Mouse (Mus musculus): ENCODE data around the gene Klrb1f. TPM values are rescaled to one million over a fixed set of nuclear protein-coding genes. Genes with fewer than 3 reads are reported as not detected.
"Not testable (repeated sequence)": the region's sequence is repeated elsewhere in the genome, so short reads cannot be mapped to it uniquely, and the experiment has no call there.

Gene Klrb1f
- total RNA-seq, 2 experiments from 2014 or later: 0.16 TPM; not detected in 1

DNA sequence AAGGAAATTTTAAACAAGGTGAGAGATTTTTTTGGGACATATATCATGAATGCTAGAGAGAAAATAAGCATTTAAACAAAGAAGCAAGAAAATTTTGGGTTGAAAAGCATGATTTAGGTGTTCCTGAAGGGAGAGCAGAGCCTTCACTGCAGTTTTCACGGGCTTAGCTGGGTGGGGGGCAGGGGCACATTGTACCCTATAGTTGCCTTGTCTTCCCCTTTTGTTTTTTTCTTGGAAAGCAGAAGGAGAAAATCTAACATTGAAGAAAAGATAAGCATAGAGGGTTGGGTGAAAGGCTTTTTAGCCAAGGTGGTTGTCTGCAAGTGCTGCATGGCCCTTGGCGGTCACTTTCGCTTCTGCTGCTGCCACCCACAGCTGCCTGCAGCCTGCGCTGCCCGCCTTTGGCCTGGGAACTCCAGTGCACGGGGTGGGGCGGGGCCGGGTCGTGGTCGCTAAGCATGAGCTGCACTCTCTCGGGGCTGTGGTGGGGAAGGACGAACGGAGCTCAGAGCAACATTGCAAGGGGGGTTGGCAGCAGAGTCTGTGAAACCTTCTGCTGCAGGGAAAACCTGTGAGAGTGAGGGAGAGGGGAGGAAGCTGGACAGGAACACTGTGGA, 3.3 kb downstream of the Klrb1f start:
- peak; percentile 16 to 38 for DNase-seq (ENCODE audit: low spot score in 2 of 2)

DNA sequence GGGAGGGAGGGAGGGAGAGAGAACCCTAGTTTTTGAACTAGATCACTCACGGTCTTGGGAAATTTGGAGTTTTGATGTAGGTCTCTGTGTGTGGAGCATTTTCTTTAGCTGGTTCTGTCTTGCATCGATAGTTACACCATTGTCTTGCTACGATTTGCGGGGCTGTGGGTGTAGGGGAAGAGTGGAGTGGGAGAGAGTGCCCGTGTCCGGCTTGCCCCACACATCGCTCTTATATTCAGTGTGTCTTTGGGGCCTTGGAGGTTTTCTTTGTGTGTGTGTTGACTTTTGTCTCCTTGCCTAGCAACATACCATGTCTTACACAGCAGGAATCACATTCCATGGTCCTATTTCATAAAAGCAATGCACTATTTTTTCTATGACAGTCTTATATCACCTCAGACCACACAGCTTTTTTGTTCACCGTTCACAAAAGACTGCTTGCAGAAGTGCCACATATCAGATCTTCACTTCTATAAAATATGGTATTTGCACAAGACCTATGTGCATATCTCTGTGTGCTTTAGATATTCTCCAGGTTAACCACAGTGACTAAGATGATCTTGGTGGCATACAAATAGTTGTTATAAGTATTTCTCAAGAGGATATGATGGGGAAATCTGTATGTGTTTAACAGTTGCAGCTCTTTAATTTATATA, 4.0 kb downstream of the Klrb1f start:
- no peak for DNase-seq (ENCODE audit: low spot score in 2 of 2)

DNA sequence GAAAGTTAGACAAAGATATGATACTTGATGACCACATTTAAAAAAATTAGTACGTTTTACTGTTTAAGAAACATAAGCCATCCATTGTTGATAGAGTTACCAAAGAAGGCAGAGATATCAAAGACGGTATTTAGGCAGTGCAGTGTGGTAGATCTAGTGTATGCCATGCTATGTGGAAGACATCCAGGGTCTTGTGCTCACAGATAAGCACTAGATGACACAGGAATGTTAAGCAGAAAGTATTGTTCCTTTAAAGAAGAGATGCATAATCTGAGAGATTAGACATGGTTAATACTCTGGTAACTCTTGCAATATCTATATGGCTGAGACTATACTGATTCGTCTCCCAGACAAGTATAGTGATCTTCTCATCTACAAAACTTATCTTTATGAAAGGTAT, 5.4 kb downstream of the Klrb1f start:
- DNase-seq (ENCODE audit: low spot score in 2 of 2): no peak

DNA sequence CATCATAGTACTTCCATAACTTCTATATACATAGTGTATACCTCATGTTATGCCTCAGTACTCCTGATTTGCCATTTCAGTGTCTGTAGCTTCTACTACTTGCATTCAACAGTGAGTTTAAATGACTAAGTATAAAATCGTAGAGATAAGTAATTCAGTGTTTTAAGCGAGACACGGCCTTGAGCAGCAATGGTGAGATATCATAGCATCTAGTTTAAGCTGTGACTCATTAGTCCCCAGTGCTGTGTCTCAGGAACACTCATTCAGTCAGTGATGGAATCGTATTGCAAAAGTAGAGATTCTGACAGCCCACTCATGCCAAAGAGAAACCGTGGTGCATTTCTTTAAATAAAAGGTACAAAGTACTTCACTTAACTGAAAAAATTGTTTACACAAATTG, 6.0 kb downstream of the Klrb1f start:
- no peak for DNase-seq (ENCODE audit: low spot score in 2 of 2)

DNA sequence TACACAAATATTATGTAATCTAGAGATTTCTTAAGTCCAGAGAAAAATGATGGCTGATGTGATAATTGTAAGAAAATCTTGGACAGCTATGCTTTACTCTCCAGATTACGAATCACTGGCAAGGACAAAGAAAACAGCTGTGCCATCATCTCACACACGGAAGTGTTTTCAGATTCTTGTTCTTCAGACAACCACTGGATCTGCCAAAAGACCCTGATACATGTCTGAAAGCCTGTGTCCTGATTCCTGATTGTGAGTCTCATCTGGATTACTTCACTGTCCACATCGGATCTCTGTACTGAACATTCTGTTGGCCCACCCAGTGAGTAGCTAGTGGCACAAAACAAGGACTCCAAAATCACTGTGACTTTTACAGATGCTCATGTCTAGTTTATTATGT, 10.5 kb downstream of the Klrb1f start:
- DNase-seq (ENCODE audit: low spot score in 2 of 2): no peak

DNA sequence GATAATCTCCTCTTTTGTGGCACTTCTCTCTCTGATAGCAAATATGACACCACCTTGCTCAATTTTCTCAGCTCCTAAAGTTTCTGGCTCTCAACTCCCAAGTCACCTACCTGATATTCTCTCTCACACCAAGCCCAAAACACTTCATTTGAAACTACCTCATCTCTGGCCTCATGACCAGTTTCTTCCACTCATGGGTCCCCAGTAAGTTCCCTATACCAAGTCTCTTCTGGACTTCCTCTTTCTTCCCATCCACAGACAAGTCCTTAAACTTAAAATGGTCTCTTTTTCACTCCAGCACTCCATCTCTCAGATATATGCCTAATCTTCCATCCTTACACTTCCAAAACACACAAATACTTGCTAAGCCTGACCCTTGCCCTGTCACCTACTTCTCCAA, 12.3 kb downstream of the Klrb1f start:
- no peak for DNase-seq (ENCODE audit: low spot score in 2 of 2)

DNA sequence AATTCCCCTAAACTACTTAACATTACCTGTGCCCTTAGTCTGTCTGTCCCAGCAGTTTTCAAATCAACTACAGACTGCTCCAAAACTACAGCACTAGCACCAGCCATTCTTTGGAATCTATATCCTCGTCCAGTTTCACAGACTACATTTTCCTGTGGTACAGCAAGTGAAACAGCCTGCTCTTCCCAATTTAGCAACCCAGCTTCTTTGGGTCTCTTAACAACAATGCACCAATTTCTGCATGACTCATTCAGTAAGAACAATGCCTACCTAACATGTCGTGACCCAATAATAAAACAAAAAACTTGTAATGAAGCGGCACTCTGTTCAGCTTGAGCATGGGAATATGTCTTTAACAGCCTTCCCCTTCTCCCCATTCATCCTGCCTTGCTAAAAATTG, 19.7 kb downstream of the Klrb1f start:
- no peak for DNase-seq (ENCODE audit: low spot score in 2 of 2)

DNA sequence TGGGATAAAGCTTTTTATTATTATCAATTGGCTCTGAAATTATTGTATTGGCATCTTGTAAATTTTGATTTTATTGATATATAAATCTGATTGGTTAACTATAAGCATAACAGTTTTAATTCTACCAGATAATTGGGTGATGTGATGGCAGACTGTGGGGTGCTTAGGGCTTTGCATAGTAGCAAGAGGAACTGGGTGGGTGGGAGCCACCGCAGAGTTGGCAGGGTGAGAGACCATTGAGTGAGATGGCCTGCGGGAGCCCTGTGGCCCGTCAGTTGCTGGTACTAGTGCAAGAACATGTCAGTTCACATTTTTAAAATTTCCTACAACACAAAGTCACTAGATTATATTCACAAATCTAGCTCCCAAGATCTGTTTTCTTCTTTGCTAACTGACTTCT, 20.2 kb downstream of the Klrb1f start:
- DNase-seq (ENCODE audit: low spot score in 2 of 2): no peak

DNA sequence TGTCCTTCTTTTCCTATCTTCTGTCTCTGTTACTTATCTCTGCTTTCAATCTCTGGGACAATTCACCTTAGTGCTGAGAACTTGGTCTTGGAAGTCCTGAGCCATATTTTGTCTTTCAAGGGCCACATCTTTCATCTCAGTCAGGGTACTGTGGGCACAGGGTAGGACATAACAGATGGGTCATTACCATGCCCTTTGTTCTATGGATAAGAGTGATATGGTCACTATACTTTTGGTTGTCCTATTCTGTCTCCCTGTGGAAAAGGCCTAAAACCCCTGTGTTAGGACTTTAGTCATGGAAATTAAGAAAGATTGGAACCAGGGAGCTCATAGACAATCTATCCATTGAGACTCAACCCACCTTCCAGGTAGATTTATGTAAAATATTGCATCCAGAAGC, 20.8 kb downstream of the Klrb1f start:
- no peak for DNase-seq (ENCODE audit: low spot score in 2 of 2)

DNA sequence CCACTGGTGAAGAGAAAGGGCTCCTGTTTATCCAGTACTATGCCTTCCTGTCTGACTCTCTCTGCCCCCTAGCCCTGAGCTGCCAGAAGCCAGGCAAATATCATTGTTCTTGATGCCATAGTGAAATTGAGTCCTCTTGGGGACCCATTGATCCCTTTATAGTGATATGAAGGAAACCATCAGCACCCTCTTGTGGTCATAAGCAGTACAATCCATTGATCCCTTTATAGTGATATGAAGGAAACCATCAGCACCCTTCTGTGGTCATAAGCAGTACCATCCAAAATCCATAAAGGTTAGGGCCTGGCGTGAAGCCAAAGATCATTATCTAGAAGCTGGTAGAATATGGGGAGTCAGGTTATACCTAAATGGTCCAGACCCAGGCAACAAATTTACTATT, 21.3 kb downstream of the Klrb1f start:
- peak; percentile 17 to 25 for DNase-seq (ENCODE audit: low spot score in 2 of 2)

DNA sequence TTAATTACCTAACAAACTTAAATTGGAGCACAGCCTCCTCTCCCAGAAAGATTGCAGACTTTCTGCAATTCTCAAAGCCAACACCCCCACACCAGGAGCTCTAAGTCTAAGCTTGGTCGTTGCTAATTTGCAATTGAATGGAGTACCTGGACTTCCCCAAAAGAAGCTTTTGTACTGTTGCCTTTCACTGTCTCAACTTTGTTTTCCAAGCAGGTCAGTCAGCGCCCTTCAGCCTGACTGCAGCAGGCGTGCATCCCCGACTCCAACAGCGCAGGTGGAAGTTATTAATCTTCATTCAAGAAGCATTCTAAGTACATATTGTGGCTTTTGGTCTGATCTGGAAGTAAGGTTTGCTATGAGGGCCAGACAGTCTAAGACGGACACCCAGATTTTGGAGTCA, 39.4 kb downstream of the Klrb1f start:
- DNase-seq (ENCODE audit: low spot score in 2 of 2): no peak

DNA sequence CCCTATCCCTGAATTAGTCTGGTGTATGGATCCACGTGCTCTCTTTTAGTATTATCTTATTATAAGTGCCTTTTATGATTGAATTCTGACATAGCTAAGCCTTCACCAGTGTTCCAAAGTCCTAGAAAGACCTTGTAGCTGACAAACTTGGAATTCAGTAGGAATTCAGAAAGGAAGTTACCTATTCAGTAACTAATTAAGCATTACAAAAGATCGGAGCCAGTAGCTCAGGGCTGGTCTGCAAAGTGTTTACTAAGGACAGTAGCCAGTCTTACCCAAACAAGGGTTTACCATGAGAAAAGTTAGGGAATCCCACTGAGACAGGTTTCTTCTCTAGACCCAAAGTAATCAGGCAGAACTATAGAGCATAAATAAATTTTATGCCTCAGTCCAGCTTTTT, 40.3 kb downstream of the Klrb1f start:
- not testable (repeated sequence) for DNase-seq (ENCODE audit: low spot score in 2 of 2)

DNA sequence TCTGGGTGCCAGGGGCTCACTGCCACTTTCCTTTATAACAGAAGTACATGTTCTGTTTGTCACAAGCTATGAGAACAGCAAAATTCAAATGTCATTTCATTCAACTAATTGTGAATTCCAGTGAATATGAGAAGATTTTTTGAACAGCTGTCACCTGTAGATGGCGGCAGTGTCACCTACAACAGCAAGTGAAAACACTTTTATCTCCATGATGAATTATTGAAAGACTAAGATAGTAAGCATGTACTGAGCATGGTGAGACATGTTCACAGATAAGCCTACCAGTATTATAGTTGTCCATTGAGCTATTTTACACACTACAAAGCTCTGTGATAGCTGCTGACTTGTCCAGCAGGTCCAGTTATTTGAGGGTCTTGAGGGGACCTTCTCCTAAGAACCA, 42.5 kb downstream of the Klrb1f start:
- no peak for DNase-seq (ENCODE audit: low spot score in 2 of 2)

DNA sequence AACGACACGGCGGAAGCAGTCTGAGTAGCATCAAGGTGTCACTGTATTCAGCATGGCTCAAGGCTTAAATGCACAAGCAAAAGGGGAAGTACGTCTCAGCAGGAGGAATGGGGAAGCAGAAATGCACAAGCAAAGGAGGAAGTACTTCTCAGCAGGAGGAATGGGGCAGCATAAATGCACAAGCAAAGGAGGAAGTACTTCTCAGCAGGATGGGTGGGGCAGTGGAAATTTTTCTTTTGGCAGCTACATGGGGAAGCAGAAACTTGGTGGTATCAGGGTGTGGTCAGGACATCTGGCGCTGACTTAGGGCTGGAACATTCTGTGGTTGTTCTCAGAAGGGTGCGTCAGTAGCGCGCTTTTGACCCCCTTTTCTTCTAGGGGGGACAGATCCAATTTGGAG, 42.9 kb downstream of the Klrb1f start:
- not testable (repeated sequence) for DNase-seq (ENCODE audit: low spot score in 2 of 2)

DNA sequence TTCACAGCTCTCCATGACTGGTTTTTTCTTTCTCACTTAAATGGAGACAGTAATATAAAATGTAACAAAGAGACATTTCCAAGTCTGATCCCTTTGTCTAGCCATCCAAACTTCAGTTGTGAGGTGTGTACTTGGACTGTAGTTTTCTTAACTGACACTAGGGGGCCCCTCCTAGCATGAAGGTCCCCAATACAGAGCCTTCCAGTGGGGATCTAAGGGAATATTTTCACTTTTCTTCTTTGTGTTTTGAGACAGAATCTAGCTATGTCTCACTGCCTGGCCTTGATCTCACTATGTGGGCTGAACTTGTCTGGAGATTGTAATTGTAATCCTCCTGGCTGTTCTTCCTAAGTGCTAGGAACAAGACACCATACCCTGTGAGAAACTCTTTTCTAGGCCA, 49.5 kb downstream of the Klrb1f start:
- no peak for DNase-seq (ENCODE audit: low spot score in 2 of 2)

DNA sequence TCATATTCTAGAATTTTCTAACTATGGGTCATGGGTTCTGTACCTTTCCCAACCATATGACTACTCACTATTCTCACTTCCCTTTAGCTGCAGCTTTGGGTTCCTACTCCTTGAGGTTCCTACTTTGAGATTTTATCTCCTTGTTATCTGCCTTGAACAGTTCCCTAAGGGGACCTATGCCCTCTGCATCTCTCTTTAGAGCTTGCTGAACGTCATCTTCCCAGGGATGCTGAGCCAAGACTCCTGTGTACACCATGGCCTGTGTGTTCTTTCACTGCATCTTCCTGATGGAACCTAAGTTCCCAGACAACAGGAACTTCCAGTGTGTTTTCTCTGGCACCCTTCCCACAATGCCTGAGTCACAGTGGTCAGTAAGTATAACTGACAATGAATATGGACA, 52.2 kb downstream of the Klrb1f start:
- DNase-seq (ENCODE audit: low spot score in 2 of 2): peak; percentile 23 to 28

DNA sequence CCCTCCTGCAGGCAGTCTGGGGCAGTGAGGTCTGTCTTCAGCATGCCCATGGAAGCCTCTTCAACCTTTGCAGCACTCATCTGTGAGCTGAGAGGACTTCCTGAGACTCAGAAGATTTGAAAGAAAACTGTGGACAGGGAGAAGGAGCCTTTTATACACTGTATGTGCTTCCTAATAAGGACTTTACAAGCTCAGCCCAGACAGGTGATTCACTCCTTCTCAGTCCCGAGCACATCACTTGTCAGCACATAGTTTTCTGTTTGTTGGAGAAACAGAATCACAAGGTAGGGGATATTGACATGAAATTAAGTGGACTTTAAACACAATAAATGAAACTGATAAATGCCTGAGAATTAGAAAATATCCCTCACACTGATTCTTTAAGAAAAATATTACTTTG, 55.1 kb downstream of the Klrb1f start, which contains the start of gene Clec2e:
TSS of gene Clec2e (minus strand) at position 120 of the 400 bp plus-strand sequence.
- DNase-seq (ENCODE audit: low spot score in 2 of 2): not testable (repeated sequence)

DNA sequence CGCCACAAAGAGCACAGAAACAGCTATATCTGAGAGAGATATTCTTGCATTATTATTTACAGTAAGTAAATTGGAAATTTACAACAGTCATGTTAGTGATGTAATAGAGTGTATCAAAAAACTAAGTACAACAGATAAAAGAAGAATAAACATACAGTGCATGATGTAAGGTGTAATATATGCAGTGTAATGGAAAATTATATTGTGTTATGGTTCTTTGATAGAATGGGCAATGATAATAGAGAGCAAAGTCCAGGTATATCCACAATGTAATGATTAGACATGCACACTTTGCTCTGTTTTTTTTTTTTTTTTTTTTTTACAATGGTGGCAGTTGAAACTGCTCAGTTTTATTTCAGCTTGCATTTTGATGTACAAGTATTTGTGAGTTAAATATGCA, 55.9 kb downstream of the Klrb1f start:
- DNase-seq (ENCODE audit: low spot score in 2 of 2): no peak

DNA sequence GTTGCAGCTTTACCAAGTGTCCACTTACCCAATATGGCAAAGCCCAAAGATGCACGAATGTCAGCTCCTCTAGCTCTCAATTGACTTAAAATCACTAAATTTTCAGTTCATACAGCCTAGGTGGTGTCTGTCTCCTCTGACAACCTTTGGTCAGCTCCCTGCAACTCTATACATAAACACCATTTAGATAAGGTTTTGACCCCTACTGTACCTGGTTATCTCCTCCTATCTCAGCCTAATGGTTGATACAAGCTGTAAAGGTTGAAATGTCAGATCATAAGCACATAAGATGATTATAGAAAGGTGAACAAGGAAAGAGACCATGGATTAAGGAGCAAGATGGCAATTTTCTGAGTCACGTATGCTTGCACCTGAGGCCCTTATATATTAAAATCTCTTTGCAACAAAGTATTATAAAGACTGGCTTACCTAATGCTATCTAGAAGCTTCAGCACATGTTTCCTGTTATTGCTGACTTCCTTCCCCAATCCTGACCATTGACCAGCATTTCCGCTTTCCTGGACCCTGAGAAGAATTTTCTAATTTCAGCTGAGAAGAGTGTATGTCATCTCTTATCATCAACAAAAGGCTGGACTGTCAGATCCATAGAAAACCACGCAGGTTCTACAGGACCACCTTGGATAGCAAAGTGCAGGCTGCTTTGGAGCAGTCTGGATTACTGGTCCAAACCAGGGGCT, 57.3 kb downstream of the Klrb1f start:
- no peak for DNase-seq (ENCODE audit: low spot score in 2 of 2)
